Mouse (Mus musculus) kidney, postnatal 14 days (tissue): ENCODE measurements at regions not wholly inside any gene's neighbourhood (a gene's known extent, or its start where the extent isn't known, plus 50 kb on each side); places are given as distances from the start of the nearest gene placed in this dataset.

Experiments used
- DNase-seq: peaks from one replicate; pipeline ENCODE4 v3.0.0; 2022; ENCODE audit warnings: mixed read lengths

DNA sequence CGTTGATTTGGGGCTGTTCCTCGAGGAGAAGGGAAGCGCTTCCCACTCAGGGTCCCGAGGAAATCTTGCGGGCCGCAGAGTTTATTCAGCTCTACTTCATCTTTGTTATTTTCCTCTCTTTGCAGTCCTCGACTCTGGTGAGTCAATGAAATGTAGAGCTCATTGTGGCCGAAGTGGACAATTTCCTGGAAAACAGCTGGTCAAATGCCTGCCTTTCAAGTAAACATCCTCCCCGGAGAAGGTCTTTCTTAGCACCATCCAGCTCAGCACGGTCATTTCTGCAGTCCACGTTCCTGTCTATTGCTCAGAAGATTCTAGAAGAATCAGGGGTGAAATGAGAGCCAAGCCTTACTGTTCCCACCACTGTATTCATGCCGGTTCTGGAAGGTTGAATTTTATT is 133.0 kb downstream of the Bcas1 start:
- DNase-seq = peak; percentile 41

DNA sequence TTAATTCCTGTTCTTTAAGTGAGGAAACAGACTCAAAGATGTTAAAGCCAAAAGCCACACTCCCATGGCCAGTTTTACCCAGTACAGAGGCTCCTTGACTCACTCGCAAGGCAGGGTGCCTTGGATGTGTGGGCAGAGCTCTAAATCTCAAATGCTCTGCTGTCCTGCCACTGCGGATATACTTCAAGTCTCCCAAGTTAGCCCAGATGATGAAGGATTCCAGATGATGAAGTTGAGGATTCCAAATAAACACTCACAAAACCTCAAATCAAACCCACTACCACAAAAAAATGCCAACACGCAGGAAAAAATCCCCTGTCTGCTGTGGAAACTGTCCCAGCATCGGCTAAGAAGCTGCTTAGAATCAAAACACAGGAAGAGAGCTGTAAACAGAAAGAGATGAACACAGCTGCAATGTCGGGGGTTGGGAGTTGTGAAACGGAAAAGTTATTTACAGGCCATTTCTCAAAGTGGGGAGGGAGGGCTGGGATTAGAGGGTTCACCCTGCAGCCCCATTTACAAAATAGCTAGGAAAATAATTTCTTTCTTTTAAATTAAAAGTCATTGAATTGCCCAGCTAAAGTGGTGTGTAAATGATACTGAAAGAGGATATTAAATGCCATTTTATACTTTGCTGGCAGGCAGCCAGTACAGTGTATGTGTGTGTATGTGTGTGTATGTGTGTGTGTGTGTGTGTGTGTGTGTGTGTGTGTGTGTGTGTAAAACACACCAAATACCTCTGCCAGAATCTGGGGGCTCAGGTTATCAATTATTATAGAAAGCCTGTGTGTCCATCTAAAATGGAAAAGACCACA is 135.6 kb downstream of the Bcas1 start:
- DNase-seq = no peak

DNA sequence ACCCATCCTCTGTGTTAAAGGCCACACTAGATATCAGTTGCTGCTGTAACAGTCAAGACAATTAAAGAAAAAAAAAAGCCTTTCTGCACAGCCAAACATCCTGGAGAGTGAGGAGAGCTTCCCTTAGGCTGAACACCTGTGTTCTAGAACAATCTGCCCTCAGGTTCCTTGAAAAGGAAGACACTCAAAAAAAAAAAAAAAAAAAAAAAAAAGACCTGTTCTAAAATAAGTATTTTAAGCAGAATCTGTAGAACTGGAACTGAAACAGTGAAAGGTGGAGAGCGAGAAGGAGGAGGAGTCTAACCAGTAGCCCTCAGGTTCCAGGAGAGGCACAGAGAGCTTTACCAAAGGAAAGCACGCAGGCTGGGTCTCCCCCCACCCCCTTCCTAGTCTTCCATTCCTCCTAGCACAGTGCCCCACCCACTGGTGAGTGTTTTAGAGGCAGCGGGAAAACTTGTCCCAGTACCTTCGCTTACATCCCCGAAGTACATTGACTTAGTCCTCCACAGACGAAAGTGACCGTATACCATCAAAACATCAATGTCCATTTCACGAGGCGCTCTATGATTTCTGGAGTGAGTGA is 138.2 kb downstream of the Bcas1 start:
- no peak for DNase-seq

DNA sequence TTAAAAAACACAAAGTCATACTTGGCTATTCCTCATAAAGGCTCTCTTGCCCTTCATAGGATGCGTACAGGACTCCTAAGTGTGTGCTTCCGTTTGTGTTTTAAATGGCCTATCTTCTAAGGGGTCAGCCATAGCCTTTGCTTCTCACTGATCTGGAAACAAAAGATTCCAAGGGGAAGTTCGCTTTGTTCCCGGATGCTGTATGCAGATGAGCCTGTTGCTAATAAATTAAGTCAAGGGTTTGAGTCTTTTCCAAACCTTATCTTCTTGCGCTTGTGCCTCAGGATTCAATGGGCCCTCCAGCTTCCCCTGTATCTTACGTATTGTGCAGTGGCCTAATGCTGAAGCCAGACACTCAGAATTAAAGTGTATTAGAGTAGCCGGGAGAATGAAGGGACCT is 138.9 kb downstream of the Bcas1 start:
- no peak for DNase-seq

DNA sequence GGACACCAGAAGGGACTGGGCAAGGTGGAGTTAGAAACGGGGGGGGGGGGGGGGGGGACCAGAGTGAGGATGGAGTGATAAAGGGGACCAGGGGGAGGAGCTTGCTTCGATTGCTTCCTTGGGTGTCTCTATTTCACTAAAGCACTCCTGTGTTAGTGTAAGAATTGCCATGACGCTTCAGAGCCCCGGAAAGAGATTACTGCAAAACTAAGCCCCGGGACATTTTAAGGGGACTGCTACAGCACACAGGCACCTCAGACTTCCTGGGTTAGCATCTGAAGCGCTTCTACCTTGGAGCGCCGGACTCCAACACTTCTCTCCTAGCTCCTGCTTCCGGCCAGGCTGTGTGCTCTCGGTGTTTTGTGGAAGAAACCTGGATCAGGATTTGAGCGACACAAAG is 139.4 kb downstream of the Bcas1 start:
- no peak for DNase-seq

DNA sequence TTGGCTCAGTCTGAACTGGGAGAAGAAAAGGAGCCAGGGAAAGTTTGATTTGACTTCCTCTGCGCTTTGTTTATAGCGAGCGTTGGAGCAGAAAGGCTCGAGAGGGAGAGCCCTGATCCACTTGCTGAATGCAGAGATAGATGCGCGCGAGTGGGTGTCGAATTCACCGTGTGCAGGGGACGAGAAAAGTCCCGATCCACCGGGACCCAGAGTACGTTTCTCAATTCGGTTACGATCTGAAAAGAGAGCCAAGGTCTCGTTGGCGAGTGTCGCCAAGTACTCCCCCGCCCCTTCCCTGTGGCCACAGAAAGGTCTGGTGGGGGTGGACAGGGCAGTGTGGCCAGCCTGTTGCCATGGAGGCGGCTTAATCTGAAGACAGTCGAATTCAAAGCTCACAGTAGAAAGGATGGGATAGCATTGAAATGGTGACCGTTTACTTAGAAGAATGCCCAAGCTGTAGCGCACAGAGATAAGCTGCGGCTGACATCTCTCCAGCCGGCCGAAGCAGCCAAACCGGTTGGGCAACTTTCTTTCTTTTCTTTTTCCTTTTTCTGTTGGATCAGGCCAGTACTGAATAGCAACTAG is 139.5 kb upstream of the Zfp217 start:
- DNase-seq = peak; percentile 69

DNA sequence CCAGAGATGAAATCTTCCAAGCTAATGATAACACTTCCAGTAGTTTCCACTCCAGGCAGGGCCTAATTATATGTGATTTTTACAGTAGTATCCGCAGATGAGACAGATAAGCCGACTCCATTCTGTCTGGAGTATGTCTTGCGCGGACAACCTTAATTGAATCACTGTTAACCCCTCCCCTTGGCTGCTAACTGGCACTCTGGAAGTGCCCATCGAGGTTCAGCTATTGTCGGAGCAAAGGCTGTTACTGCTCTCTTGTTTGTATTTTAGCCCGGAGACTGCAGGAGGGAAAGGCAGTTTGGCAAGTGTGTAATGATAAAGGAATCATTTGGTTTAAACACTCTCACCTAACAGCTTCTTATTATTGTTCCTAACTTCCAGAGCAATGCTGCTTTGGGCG is 138.9 kb upstream of the Zfp217 start:
- DNase-seq = no peak

DNA sequence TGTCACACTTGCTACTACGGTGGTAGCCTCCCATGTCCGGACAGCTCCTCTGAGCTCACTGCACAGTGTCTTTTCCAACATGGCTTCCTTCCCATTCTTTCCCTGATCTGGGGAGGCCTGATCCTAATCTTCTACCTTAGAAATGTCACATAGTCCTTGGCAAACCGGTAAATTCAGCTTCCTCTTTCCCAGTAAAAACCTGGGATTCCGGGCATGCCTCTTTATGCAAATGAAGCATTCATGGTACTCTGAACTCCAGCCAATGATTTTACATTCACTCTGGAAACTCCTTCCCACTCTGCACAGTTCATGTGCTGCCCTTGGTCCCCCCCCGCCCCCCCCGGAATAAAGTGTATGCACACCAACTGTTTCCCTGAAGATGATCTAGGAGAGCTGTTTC is 134.6 kb upstream of the Zfp217 start:
- no peak for DNase-seq

DNA sequence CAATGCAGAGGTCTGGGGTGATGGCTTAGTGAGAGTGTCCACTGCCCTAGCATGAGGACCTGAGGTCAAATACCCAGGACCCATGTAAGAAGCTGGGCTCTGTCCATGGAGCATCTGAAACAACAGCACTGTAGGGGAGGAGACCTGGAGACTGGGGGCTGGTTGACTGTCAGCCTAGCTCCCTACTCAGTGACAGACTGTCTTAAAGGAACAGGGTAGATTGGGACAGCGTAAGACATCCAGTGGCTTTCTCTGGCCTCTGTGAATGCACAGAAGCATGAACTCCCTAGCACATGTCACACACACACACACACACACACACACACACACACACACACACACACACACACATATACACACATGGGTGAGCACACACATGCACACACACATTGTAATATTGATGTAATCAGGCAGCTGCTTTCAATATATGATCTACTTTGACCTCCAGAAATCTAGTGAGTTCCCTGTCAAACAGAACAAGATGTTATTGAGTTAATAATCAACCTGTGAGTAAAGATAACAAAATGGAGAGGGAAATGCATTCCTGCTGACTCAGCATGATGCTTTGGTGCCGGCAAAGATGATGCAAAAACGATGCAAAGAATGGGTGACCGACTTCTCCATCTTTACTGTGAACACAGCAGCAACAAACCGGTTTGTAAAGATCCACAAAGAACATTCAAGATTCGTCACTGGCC is 133.6 kb upstream of the Zfp217 start:
- no peak for DNase-seq

DNA sequence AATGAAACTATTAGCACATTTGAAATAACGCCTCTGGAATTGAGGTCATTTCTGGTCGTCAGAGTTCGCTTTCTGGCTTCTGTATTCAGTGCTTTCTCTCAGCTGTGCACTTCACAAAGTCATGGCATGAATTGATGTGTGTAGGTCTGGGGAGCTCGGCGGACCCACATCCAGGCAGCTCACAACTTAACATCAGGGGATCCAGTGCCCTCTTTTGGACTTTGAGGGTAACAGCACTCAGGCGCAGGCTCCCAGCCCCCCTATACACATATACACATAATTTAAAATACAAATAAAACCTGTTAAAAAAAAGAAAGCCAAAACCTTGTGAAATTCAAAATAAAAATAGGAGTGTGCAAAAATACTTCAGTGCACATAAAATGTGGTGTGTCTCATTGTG is 132.8 kb upstream of the Zfp217 start:
- DNase-seq = peak; percentile 21

DNA sequence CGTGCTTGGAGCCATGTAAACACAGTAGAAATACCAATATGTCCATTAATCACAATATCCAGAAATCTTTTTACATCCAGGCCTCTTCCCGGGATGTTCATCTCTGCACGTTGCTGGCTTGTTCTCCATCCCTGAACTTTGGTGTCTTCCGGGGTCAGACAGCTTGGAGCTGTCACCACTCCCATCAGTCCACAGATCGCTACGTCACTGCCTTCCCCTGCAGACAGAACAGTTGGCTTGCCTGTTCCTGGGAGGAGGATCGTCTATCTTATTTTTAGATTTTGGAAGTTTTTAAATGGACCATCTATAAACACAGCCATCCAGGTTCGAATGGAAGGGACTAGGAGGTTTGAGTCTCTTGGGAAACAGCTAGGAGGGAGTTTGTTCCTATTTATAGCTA is 130.0 kb upstream of the Zfp217 start:
- DNase-seq = peak; percentile 48

DNA sequence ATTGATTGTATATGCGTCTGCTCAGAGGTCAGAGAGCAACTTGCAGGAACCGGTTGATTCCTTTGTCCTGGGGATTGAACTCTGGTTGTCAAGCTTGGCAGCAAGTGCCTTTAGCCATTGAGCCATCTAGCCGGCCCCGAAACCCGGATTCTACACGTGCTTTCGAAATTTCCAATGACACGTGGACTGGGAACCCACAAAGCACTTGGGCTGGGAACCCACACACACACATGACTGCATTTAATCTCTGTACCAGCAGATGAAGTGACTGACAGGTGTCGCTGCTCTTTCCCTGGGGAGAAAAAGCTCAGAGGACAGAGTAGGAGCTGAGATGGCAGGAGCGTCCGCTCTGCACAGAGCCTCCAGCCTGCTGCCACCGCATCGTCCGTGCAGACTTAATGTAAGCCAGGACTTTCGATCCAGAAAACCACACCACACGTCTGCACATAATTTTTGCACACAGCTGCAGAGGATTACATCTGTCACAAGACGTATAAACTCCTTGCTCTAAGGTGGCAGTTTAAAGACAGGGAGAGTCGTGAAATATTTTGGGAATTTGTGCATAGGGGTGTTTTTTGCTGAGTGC is 129.4 kb upstream of the Zfp217 start:
- DNase-seq = no peak

DNA sequence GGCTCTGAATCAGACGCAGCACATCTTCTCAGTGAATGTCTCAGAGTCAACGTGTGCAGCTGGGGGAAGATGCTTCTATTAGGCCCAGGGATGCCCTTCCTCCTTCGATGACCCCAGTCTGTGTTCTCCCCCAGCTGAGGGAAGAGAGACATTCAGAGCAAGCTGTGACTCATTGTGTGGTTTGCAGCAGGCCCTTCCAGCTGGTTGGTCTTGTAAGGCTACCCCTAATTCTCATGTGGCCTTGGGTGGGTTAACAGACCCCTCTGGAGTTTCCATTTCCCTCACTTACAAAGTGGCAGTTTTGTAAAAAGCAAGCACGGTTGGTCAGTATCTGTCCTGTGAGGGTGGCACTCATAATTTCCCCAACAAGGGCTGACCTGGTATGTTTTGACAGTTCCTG is 127.8 kb upstream of the Zfp217 start:
- no peak for DNase-seq

DNA sequence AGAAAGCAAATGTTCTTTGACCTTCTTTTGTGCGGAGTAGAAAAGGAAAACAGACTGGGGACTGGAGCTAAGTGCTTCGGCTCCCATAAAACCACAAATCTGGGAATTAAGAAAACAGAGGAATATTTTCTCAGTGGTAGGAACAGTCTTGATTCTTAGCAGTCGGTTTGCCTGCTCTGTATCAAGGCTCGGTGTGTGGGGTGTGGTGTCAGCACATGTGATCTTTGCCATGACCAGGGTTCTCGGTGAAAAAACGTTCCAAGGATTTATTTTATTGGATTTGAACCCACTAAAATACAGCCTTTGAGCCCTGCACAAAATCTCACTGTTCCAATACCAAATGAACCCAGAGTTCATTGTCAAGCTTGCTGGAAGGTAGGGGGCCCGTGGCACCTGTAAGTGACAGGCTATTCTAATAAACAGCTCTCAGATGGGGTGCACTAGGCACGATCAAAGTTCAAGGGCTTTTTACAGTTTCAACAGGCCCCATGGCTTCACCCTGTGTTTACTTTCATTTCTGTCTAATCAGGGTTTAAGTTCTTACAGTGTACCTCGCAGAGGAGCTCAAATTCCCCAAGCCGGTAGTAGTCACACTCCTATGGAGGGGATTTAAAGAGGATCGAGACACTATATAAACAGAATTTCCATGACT is 122.1 kb upstream of the Zfp217 start:
- DNase-seq = no peak

DNA sequence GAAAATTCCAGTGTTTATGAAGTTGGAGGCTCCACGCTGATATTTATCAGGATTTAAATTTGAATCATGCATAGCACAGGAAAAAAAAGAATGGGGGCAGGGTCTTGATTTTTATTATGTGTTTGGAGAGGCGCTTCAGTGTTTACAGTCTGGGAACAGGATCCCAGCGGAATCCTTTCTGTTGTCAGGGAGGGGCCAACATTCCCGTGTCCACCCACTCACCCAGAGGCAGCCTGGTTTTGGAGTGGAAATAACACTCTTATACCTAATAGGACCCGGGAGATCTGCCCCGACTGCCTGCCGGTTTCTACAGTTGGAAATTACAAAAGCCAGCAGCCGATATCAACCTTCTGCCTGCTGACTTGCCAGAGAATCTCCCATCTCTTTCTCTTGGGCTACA is 120.2 kb upstream of the Zfp217 start:
- DNase-seq = peak; percentile 29

DNA sequence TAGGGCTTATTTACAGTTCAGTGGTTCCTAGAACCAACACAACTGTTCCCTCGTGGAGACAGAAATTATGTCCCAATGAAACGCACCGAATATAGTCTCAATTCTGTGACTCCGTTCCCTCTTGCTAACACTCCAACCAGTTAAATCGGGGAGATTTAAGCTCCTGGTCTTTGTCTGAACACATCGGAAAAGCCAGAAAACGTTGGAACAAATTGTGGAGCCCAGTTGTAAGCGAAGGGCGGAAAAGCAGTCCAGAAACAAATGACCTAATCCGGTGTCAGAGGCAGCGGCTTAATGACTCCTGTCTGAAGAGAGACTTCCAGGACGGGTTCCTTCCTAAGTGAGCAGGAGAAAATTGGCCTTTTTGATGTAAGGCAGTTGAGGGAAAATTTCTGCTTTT is 119.2 kb upstream of the Zfp217 start:
- peak; percentile 55 for DNase-seq

DNA sequence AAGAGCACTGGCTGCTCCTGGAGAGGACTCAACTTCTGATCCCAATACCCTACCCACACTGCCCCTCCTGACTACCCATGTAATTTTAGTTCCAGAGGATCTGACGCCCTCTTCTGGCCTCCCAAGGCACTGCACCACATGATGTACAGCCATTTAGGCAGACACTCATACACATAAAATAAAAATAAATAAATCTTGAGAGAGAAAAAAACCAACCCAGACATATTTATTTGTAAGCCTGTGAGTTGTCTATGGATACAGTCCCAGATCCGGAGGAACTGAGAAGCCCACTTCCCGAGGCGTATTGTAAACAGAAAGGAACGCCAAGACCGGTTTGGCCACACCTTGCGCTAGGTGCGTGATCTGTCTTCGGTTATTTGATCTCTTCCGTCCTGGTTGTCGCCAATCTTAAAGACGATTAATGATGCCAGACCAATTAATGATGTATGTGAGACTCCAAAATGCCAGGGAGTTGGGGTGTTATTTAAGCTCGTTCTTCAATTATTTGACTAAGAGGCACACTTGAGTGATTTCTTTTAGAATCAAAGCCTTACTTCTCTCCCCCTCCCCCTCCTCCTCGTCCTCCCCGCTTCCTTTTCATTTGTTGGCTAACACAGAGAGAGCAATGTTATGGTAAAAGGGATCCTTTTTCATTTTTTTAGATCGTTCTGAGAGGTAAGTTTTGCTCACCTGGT is 118.7 kb upstream of the Zfp217 start:
- peak; percentile 30 for DNase-seq

DNA sequence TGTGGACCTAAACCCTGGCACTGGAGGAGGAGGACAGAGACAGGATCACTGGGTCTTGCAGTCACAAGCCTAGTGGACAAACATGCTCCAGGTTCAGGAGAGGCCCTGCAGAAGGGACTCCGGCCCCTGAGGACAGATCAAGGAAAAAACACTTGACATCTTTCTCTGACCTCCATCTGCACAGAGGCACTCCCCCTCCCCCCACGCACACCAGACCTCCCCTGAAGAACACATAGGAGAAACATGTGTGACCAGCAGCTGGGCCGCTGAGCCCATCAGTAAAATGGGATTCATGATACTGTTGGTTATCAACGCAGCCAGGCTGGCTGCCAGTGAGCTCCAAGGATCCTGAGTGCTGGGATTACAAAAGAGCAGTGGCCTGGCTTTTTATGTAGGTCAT is 115.7 kb upstream of the Zfp217 start:
- DNase-seq = no peak

DNA sequence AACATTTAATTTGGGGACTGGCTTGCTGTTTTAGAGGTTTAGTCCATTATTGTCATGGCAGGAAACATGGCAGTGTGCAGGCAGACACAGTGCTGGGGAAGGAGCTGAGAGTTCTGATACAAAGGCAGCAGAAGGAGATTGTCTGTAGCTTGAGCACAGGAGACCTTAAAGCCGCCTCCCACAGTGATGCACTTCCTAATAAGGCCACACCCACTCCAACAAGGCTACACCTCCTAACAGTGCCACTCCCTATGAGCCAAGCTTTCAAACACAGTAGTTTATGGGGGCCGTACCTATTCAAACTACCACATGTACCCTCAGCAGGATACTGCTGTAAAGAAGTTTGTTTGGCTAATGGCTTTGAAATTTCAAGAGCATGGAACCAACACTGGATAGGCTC is 113.3 kb upstream of the Zfp217 start:
- no peak for DNase-seq

DNA sequence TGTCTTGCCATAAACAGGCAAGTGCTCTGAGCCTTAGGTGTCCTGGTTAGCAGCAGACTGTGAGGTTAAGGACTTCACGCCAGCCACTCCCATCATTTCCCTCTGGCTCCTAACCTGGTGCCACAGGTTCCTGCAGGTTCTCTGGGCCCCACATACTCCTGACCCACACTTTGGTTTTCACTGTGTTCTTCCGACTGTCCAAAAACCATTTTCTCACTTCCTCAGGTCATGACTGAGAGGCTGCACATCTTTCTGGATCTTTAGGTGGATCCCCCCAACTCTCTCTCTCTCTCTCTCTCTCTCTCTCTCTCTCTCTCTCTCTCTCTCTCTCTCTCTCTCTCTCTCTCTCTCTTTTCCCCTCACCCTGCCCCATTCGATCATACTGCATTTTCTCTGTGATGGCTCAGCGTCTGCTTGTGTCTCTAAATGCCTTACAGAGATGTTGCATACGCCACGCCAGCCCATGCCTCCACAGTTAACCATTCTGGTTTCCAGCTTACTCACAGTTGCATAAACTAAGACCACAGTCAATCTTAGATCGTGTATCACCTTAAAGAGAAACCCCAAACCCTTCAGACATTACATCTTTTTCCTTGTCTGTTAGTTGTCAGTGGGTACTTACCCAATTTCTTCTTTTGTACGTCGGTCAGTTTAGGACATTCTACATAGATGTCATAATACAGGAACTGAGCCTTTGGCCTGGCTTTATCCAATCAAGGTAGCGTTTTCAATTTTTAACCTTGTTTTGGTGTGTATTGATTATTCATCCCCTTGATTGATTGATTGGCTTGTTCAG is 112.0 kb upstream of the Zfp217 start:
- DNase-seq = no peak

DNA sequence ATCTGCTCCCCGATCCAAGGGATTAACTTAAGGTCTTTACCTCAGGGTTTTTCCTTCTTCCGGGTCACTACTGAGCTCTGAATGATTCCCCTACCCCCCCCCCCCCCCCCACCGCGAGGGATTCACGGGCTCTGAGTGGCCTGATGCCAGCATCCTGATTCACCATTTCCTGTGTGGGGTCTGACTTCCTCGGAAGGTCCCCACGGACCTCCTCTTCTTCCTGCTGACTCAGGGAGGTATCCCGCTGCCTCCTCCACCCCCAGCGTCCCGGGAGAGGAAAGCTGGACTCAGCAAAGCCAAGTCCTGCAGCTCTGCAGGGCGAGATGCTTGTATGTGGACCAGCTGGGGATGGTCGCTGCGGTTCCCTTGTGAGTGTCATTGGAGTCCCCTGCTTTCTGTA is 110.5 kb upstream of the Zfp217 start:
- DNase-seq = peak; percentile 70
